Mouse (Mus musculus): ENCODE data around the gene Tti1. TPM values are rescaled to one million over a fixed set of nuclear protein-coding genes. Genes with fewer than 3 reads are reported as not detected.
"Not testable (repeated sequence)": the region's sequence is repeated elsewhere in the genome, so short reads cannot be mapped to it uniquely, and the experiment has no call there.

Tti1 gene
- total RNA-seq (2021): 10 to 100 TPM; 15.9 to 16.3 TPM
- long read RNA-seq, experiment 1, transcript Tti1-201 (8 exons, 3,830 nt): major isoform, 9 of 12 reads
- long read RNA-seq, experiment 1, partial matches to known transcripts: 2 of 12 reads
- long read RNA-seq, experiment 1, other reads (novel, unspliced or antisense): 1 of 12 reads
- long read RNA-seq, experiment 2, transcript Tti1-201 (8 exons, 3,830 nt): major isoform, 10 of 16 reads
- long read RNA-seq, experiment 2, partial matches to known transcripts: 1 of 16 reads
- long read RNA-seq, experiment 2, other reads (novel, unspliced or antisense): 3 of 16 reads

- peak; percentile 95 to 96 for DNase-seq (ENCODE audit: low spot score in 2 of 2)
These were observed at the start of gene Tti1, which contains the start of gene Rprd1b for GRCm38 (mm10) chr2:158028354-158028863. TSS of gene Tti1 (minus strand) at chr2:158028433. TSS of gene Rprd1b (plus strand) at chr2:158028497.

- no peak for DNase-seq (ENCODE audit: low spot score in 2 of 2)
These were observed 49.7 kb upstream of the Tti1 start for GRCm38 (mm10) chr2:158077981-158078380.

GRCm38 (mm10) chr2:158076690-158077089 lies 48.5 kb upstream of the Tti1 start:
- no peak for DNase-seq (ENCODE audit: low spot score in 2 of 2)

DNA sequence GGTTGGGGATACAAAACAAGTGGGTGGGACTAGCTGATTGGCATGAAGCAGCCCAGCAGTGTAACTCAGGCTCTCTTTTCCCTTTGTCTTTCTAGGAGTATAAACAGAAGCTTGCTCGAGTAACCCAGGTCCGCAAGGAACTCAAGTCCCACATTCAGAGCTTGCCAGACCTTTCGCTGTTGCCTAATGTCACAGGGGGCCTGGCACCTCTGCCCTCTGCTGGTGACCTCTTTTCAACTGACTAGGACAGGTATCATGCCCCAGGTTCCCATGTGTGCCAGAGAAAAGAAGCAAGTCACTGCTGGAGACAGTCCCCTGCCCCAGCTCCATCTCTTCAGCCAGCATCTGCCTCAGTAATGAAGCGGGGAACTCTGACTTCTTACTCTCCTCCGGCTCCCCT lies 46.6 kb upstream of the Tti1 start:
- DNase-seq (ENCODE audit: low spot score in 2 of 2): no peak

DNA sequence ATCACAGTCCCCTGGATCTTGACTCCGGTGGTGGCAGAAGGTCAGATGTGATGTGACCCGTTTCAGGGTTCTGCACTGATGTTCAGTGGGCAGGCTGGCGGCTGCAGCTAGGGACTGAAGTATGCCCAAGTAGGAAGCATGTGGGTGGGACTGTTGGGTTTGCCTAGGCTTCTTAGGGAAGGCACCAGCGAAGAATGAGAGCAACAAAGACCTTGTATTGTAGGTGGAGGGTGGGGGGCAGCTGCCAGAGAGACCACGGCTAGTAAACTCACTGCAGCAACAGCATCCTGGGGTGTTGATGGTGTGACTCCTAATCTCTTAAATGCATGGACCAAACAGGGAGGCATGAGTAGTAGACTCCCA lies 43.4 kb upstream of the Tti1 start:
- DNase-seq (ENCODE audit: low spot score in 2 of 2): no peak

- DNase-seq (ENCODE audit: low spot score in 2 of 2): no peak
These were observed 42.8 kb upstream of the Tti1 start for GRCm38 (mm10) chr2:158070885-158071632.

DNA sequence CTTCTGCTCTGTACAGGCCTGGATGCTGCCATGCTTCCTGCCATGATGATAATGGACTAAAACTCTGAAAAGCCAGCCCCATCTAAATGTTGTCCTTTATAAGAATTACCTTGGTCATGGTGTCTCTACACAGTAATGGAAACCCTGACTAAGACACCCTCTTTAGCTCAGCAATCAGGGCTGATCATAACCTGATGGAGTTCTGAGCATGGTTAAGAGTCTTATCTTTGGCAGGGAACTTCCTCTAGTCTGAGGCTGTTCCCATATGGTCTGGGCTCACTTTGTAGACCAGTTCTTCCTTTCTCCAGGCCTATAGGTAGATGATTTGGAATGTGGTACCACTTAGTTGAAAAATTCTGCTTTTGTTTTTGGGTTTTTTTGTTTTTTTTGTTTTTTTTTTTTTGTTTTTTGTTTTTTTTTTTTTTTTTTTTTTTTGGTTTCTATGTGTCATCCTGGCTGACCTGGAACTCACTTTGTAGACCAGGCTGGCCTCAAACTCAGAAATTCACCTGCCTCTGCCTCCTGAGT lies 40.3 kb upstream of the Tti1 start:
- no peak for DNase-seq (ENCODE audit: low spot score in 2 of 2)

DNA sequence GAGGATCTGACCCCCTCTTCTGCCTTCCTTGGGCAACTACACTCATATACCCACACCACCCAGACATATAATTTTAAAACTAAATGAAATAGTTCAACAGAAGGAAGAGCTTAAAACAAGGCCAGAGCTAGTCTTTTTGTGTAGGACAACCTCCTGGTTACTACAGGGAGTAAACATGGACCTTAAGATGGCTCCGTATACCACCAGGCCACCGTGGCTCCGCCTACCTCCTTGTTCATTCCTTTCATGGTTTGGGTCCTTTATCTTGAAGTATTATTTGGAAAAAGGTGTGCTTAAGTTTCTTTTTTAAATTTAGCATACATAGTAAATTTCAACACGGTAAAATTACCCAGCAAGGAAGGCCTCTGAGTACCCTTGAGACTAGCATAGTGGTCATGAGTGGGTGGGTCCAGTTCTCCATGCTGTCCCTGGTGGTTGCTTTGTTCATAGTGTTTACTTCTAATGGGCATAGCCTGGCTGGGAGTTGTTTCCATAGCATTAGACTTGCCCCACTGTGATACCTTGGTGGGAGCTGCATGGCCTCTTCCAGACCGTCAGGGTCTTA lies 39.1 kb upstream of the Tti1 start:
- DNase-seq (ENCODE audit: low spot score in 2 of 2): no peak

GRCm38 (mm10) chr2:158066456-158066855 lies 38.2 kb upstream of the Tti1 start:
- DNase-seq (ENCODE audit: low spot score in 2 of 2): no peak

GRCm38 (mm10) chr2:158065064-158065463 lies 36.8 kb upstream of the Tti1 start:
- DNase-seq (ENCODE audit: low spot score in 2 of 2): no peak

DNA sequence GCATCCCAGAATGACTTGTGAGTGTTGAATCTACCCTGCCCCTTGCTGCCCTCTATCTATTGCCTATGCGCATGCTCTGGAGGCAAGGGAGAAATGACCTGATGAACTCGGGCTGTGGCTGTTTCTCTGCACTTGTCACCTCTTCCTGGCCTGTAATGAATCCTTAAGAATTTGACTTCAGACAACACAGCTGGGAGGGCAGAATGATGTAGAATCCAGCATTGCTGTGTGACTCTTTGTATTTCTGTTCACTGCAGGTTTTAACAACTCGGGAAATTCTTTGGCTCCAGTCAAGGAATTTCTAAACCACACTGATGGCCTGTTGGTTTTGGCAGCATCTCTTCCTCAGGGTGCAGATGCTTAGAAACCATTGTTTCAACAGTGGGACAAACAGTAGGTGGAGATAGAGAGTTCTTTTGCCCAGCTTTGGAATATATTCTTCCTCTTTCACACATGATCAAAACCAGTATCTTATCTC lies 36.4 kb upstream of the Tti1 start:
- DNase-seq (ENCODE audit: low spot score in 2 of 2): peak in 1 of 2 experiments; percentile 43

GRCm38 (mm10) chr2:158063036-158063435 lies 34.8 kb upstream of the Tti1 start:
- no peak for DNase-seq (ENCODE audit: low spot score in 2 of 2)

GRCm38 (mm10) chr2:158059666-158060105 lies 31.5 kb upstream of the Tti1 start:
- no peak for DNase-seq (ENCODE audit: low spot score in 2 of 2)

GRCm38 (mm10) chr2:158058534-158058933 lies 30.3 kb upstream of the Tti1 start:
- DNase-seq (ENCODE audit: low spot score in 2 of 2): peak; percentile 79 to 91

DNA sequence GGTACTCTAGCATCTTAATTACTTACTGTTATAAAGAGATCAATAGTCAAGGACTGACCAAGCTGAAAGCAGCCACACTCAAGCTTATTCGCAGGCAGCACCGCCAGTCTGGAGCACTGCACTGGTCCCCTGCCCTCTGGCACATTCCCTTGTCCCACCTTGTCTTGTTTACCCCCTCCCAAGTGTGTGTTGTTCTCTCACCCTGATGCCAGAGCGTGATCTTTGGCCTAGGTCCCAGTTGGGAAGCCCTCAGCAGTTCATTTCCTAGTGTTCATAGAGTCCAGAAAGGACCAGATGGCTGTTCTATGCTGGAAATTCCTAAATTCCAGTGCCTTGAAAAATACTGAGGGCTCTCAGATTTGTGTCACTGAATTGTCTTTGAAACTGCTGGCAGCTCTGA lies 28.8 kb upstream of the Tti1 start:
- no peak for DNase-seq (ENCODE audit: low spot score in 2 of 2)

- DNase-seq (ENCODE audit: low spot score in 2 of 2): not testable (repeated sequence)
These were observed 27.1 kb upstream of the Tti1 start for GRCm38 (mm10) chr2:158055383-158055782.

- no peak for DNase-seq (ENCODE audit: low spot score in 2 of 2)
These were observed 26.4 kb upstream of the Tti1 start for GRCm38 (mm10) chr2:158054596-158054995.

DNA sequence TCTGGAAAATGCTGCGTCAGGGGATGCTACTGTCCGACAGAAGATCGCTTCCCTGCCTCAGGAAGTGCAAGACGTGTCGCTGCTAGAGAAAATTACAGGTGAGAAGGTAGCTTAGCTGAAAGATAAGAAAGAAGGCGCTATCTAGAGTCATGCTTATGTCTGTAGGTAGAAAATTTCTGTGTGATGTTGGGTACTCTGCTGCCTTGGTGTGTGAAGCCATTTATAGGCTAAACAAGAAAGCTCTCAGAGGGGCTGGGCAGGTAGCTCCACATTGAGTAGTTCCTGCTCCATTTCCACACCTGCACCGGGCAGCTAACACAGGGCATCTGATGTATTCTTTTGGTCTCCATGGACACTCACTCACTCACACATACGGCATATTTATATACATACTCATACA lies 21.9 kb upstream of the Tti1 start:
- DNase-seq (ENCODE audit: low spot score in 2 of 2): no peak

GRCm38 (mm10) chr2:158048718-158049117 lies 20.5 kb upstream of the Tti1 start:
- no peak for DNase-seq (ENCODE audit: low spot score in 2 of 2)

DNA sequence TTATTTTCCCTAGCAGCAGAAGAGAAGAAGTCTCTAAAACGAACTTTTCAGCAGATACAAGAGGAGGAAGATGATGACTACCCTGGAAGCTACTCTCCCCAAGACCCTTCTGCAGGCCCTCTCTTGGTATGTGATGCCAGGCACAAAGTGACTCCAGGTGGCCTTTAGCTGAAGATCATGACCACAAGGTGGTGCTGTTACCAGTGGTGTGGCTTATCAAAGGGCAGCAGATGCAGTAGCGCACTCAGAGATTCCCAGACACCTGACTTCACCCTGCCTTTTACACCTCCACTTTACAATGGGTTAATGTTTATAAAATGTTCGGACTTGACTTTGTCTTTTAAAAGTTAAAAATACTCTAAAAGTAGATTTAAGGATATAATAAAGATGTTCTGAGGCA lies 19.7 kb upstream of the Tti1 start:
- peak in 1 of 2 experiments; percentile 40 for DNase-seq (ENCODE audit: low spot score in 2 of 2)

DNA sequence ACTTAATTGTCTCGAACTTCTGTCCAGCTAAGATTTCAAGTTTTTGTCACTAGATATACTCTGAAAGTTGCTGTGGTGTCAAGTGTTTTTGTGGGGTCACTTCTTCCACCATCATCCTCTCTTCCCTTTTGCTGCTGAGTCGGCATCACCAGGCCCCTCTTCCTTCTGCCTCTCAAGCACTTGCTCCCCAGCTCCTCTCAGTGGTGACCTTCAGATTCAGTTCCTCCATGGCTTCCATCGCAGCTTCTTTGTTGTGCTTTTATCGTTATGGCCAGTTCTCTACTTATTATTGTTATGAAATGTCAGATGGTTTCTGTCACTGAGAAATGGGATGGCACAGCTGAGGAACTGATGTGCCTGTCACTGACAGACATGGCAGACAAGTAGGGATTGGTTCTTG lies 18.0 kb upstream of the Tti1 start:
- DNase-seq (ENCODE audit: low spot score in 2 of 2): no peak

DNA sequence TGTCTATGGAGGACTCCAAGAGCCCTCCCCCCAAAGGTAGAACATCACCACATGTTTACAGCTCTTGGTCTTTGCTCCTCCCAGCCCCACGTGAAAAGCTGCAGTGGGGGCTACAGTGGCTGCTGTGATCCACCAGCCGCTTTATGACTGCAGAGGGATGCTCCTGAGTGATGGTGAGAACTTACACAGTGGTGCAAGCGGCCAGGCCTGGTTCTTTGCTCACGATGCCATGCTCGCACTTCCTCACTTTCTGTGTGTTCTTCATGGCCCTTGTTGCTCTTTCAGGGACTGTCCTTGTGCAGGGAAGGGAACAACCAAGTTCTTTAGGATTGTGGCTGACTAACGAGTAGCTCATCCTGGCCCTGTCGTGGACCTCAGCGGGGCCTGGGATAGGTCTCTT lies 15.3 kb upstream of the Tti1 start:
- DNase-seq (ENCODE audit: low spot score in 2 of 2): no peak

Data from layer of hippocampus, postnatal 14 days (tissue).